Mouse (Mus musculus) kidney, adult 10 weeks (tissue): ENCODE data around the gene 4933434E20Rik. TPM values are rescaled to one million over a fixed set of nuclear protein-coding genes. Genes with fewer than 3 reads are reported as not detected.

Experiments used
- polyA plus RNA-seq: library from polyadenylated mRNA; stranded (reverse); fragments of 350-450 nt; fragmentation: Illumina TruSeq; extraction: RNeasy Lipid Tissue Mini Kit (QIAGEN cat#74804); gene quantifications from one replicate; pipeline ENCODE4 v1.2.3, GENCODE M21; 2014; ENCODE audit warnings: low read depth, low replicate concordance

Gene 4933434E20Rik
- polyA plus RNA-seq = 116 TPM

GRCm38 (mm10) chr3:90051441-90052350 is at the start of gene 4933434E20Rik:
Gene 4933434E20Rik, plus strand, starts transcription at chr3:90051636.

GRCm38 (mm10) chr3:90052351-90053241 is 1.2 kb downstream of the 4933434E20Rik start, which contains the start of gene Ubap2l:
Gene Ubap2l, minus strand, starts transcription at chr3:90052628.

GRCm38 (mm10) chr3:90072294-90072693 is 20.9 kb downstream of the 4933434E20Rik start, which contains the start of gene Tpm3:
Gene Tpm3, plus strand, starts transcription at chr3:90072649.

GRCm38 (mm10) chr3:90103938-90104337 is 52.5 kb downstream of the 4933434E20Rik start, which contains the start of gene Nup210l:
Gene Nup210l, plus strand, starts transcription at chr3:90104132.

Other genes with a start within 250 kb of the 4933434E20Rik start
- 7.2 TPM for gene She, start 220.3 kb upstream of the 4933434E20Rik start, polyA plus RNA-seq
- gene Il6ra, start 138.4 kb upstream of the 4933434E20Rik start, polyA plus RNA-seq = 1.5 TPM
- gene Atp8b2, start 88.1 kb upstream of the 4933434E20Rik start, polyA plus RNA-seq = 5.3 TPM
- 123 TPM for gene Hax1, start 52.9 kb upstream of the 4933434E20Rik start, polyA plus RNA-seq
- gene Ubap2l, start 992 bp downstream of the 4933434E20Rik start, polyA plus RNA-seq = 76.3 TPM
- 118 TPM for gene Tpm3, start 21.0 kb downstream of the 4933434E20Rik start, polyA plus RNA-seq
- gene Nup210l, start 52.5 kb downstream of the 4933434E20Rik start, polyA plus RNA-seq = 0.12 TPM
- gene Rps27, start 162.0 kb downstream of the 4933434E20Rik start, polyA plus RNA-seq = 1,276 TPM
- 6.3 TPM for gene Rab13, start 162.1 kb downstream of the 4933434E20Rik start, polyA plus RNA-seq
- gene Jtb, start 180.0 kb downstream of the 4933434E20Rik start, polyA plus RNA-seq = 143 TPM
- 0.32 TPM for gene Creb3l4, start 191.9 kb downstream of the 4933434E20Rik start, polyA plus RNA-seq
- 60.1 TPM for gene Slc39a1, start 196.5 kb downstream of the 4933434E20Rik start, polyA plus RNA-seq
- gene Crtc2, start 202.5 kb downstream of the 4933434E20Rik start, polyA plus RNA-seq = 6.4 TPM
- gene Dennd4b, start 213.5 kb downstream of the 4933434E20Rik start, polyA plus RNA-seq = 0.69 TPM
- 25.6 TPM for gene Gatad2b, start 241.5 kb downstream of the 4933434E20Rik start, polyA plus RNA-seq